Mouse (Mus musculus) CH12.LX (cell line): Measurements from ENCODE around the gene Srrm4.

Experiments used
- CHD2 ChIP-seq: IDR thresholded peaks from 2 replicates; pipeline ENCODE4 v1.6.1; 2011; ENCODE audit warnings: low read length, improper control_type of control experiment
- CTCF ChIP-seq, 2 experiments: IDR thresholded peaks in 1 of 2; conservative IDR thresholded peaks in 1 of 2; 2 replicates each; pipeline ENCODE4 v1.5.1; 2011 to 2012; ENCODE audit warnings: low read depth in 2 of 2, low read length in 2 of 2, improper control_type of control experiment in 1 of 2, inconsistent platforms in 1 of 2, mild to moderate bottlenecking in 1 of 2, moderate library complexity in 1 of 2
- E2F4 ChIP-seq: IDR thresholded peaks from 2 replicates; pipeline ENCODE4 v1.6.1; 2011; ENCODE audit warnings: low read depth, low read length, improper control_type of control experiment; ENCODE audit not compliant: insufficient replicate concordance
- EP300 ChIP-seq: IDR thresholded peaks from 2 replicates; pipeline ENCODE4 v1.6.1; 2011; ENCODE audit warnings: low read length, improper control_type of control experiment
- JUND ChIP-seq: conservative IDR thresholded peaks from 2 replicates; pipeline ENCODE4 v1.6.1; 2011; ENCODE audit warnings: low read depth, low read length, improper control_type of control experiment
- MAX ChIP-seq: IDR thresholded peaks from 2 replicates; pipeline ENCODE4 v1.6.1; 2011; ENCODE audit warnings: low read length, improper control_type of control experiment
- POLR2A ChIP-seq: IDR thresholded peaks from 2 replicates; pipeline ENCODE4 v1.6.1; 2011; ENCODE audit warnings: low read depth, mild to moderate bottlenecking, improper control_type of control experiment, low read length
- RAD21 ChIP-seq: IDR thresholded peaks from 2 replicates; pipeline ENCODE4 v1.6.1; 2011; ENCODE audit warnings: low read depth, mild to moderate bottlenecking, low read length, improper control_type of control experiment, moderate library complexity
- RCOR1 ChIP-seq: conservative IDR thresholded peaks from 2 replicates; pipeline ENCODE4 v1.6.1; 2012; ENCODE audit warnings: low read depth, mild to moderate bottlenecking, inconsistent platforms, low read length, improper control_type of control experiment
- SIN3A ChIP-seq: IDR thresholded peaks from 2 replicates; pipeline ENCODE4 v1.6.1; 2012; ENCODE audit warnings: low read length, improper control_type of control experiment, inconsistent platforms
- SMC3 ChIP-seq: IDR thresholded peaks from 2 replicates; pipeline ENCODE4 v1.6.1; 2011; ENCODE audit warnings: low read depth, low read length, improper control_type of control experiment
- USF2 ChIP-seq: conservative IDR thresholded peaks from 2 replicates; pipeline ENCODE4 v1.6.1; 2011; ENCODE audit warnings: low read depth, low read length, improper control_type of control experiment
- ZC3H11A ChIP-seq: IDR thresholded peaks from 2 replicates; pipeline ENCODE4 v1.6.1; 2012; ENCODE audit warnings: low read depth, mild to moderate bottlenecking, inconsistent platforms, low read length, improper control_type of control experiment
- ZMIZ1 ChIP-seq: IDR thresholded peaks from 2 replicates; pipeline ENCODE4 v1.6.1; 2012; ENCODE audit warnings: low read depth, mild to moderate bottlenecking, inconsistent platforms, low read length, improper control_type of control experiment

- TF ChIP-seq POLR2A (no peak), CTCF (conservative IDR thresholded peaks at IDR 0.05 in 1 of 2, IDR thresholded peaks at IDR 0.05 in 1 of 2; ENCODE audit: low read depth in 2 of 2, low read length in 2 of 2) (no peak), MAX (no peak), USF2 (no peak), JUND (no peak), ZMIZ1 (no peak), CHD2 (no peak), ZC3H11A (no peak), RAD21 (no peak), EP300 (no peak), E2F4 (no peak), SMC3 (no peak), RCOR1 (no peak), SIN3A (no peak)
These were observed 107.4 kb downstream of the Srrm4 start for GRCm38 (mm10) chr5:116484236-116484635.
